Mouse (Mus musculus) retina, postnatal 1 day (tissue): Measurements from ENCODE around the gene Inpp5f.
A peak's percentile ranks its signal among the peaks of the same experiment; 100 is the strongest.
"Not testable (repeated sequence)": the region's sequence is repeated elsewhere in the genome, so short reads cannot be mapped to it uniquely, and the experiment has no call there.

Experiments used
- DNase-seq: peaks from one replicate; pipeline ENCODE4 v3.0.0-alpha.2; 2012

Gene Inpp5f

GRCm38 (mm10) chr7:128668831-128669230 lies 57.7 kb downstream of the Inpp5f start:
- DNase-seq: no peak

DNA sequence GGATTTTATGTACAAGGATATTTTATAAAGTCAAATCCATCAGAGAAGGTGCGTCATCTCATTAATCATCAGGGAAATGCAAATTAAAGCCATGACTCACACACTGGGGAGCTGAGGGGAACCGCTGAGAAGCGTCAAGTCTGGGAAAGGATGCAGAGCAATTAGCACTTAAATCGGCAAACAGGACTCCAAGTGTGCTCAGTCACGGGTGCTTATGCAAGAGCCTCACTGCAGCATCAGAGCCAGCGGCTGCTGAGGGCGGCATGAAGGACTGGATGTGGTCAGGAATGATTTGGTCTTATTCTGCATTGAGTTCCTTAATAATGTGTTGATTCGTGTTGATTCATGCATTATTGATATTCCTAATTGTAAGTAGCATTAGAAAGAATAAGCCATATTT lies 60.8 kb downstream of the Inpp5f start:
- peak; percentile 79 for DNase-seq

- DNase-seq: peak; percentile 87
These were observed 61.4 kb downstream of the Inpp5f start for GRCm38 (mm10) chr7:128672408-128673010.

- no peak for DNase-seq
These were observed 67.4 kb downstream of the Inpp5f start for GRCm38 (mm10) chr7:128678546-128678945.

DNA sequence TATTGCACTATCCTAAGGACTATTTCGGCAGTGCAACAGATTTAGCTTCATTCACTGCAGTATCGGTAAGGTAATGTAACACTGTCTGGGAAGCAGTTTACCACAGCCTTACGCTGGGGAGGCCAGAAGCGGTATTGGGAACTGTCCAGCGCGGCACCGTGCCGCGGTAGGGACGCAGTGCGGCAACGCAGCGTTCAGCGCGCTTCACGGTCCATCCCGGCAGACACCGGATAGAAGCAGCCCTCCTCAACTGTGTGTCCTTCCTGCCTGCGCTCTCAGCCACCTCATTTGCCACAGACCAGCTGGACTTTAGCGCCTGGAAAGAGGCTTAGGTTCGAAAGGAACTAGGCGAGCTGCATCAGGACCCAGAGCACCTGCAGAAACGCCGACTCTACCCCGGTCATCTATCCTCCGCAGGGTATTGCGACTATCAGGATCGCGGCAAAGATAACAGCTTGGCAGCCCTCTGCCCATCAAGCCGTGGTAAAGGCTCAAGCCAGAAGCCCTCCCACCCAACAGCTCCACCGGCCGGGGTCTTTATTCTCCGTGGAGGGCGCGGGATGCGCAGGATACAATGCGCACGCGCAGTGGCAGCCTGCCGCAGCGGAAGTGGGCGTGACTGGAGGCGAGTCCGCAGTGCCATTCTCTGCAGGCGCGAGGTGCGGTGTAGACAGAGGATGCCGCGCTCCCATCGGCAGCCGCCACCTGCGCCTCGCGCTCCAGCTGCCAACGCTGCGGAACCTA lies 76.9 kb downstream of the Inpp5f start:
- peak; percentile 90 for DNase-seq

GRCm38 (mm10) chr7:128689347-128689746 lies 78.2 kb downstream of the Inpp5f start:
- peak; percentile 22 for DNase-seq

- DNase-seq: peak; percentile 88
These were observed 78.9 kb downstream of the Inpp5f start for GRCm38 (mm10) chr7:128690070-128690469.

DNA sequence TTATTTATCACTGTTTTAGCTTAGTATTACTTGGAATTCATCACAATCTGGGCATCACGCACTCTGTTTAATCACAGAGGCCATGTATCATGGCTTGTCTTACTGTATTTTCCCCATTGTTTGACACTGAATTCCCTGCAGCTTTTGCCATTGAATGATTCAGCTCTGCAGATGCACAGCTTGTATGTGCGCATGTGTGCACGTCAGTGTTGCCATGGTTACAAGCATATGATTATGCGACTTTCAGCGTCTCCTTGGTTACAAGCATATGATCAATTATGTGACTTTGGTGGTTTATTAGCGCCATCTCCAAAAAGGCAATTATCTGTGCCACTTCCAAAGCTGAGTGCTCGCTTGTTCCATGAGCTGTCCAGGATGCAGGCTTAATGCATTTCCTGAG lies 79.7 kb downstream of the Inpp5f start:
- peak; percentile 62 for DNase-seq

DNA sequence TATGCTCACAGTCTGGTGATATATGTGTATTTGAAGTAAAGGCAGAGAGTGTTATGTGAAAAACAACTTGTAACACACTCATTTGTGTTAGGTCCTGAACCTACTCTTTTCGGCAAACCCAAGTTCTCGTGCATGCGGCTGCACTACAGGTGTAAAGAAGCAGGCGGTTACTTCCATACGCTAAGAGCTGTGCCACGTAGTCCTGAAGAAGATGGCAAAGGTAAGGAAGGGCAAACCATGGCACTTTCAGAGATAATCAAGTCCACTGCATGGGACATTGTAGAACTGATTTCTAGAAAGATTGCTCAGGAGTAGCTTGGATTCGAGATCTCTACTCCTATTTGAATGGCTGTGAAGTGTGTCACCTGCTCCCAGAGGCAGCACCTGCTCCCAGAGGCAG lies 81.0 kb downstream of the Inpp5f start:
- no peak for DNase-seq

GRCm38 (mm10) chr7:128694848-128695247 lies 83.7 kb downstream of the Inpp5f start:
- DNase-seq: no peak

GRCm38 (mm10) chr7:128699959-128700358 lies 88.8 kb downstream of the Inpp5f start:
- not testable (repeated sequence) for DNase-seq

DNA sequence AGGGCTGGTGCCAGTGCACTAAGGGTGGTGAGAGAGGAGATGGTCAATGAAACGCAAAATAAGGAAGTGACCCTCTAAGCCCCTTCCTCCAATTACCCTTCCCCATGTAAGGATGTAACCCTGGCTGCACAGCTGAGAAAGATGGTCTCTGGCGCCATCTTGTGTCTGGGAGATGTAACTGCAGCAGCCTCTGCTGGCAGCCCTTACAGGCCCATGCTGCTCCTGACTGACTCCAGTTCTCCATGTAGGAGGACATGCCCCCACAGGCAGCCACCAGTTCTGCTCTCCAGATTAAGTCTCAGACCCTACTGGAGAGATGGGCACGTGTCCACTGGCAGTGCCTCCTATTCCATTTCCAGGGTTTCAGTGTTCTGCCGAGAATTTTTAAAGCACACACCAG lies 94.6 kb downstream of the Inpp5f start:
- peak; percentile 78 for DNase-seq

DNA sequence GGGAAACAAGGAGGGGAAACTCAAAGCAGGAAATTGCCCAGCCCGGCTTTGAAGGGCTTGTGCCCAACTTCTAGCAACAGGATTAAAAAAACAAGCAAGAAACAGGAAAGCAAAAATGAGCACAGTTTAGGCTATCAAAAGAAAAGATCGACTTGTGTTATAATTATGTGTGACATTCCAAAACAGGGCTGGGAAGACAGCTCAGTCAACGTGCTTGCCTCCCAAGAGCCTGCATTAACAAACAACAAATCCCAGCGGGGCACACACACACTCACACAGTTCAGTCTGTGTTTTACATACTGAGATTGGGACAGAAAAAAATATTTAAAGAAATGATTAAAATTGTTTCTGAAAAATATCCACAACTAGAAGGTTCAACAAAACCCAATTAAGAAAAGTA lies 106.9 kb downstream of the Inpp5f start:
- no peak for DNase-seq

DNA sequence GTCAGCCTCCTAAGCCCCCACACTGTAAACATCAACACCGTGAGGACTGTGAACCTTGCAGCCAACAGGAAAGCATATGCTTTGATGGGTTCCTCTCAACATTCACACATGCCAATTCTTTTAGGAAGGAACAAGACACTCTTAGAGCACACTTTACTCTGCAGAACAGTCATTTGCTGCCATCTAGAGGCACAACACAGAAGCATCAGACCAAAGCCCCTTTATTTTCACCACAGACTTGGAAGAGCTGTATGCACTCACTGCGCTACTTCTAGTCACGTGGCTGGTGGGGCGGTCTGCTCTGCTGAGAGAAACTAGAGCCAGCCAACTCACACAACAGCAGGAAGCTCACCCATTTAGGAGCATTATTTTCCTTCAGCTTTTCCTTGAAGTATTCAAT lies 113.6 kb downstream of the Inpp5f start:
- DNase-seq: peak; percentile 81

DNA sequence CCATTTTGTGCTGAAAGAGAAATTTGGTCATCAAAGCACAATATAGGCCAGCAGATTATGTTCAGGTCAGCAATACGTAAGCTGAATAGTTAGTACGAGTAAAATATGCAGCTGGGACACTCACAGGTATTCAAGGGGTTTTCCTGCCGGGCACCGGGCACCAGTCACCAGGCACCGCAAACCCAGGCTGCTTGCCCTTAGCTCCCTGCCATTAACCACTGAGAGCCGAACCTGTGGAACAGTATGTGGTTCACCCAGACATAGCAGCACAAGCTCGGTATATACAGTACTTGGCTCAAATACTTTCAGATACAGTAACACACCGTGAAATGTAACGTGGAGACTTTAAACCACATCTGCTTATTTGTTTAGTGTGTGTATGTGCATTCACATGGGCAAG lies 114.1 kb downstream of the Inpp5f start:
- no peak for DNase-seq

DNA sequence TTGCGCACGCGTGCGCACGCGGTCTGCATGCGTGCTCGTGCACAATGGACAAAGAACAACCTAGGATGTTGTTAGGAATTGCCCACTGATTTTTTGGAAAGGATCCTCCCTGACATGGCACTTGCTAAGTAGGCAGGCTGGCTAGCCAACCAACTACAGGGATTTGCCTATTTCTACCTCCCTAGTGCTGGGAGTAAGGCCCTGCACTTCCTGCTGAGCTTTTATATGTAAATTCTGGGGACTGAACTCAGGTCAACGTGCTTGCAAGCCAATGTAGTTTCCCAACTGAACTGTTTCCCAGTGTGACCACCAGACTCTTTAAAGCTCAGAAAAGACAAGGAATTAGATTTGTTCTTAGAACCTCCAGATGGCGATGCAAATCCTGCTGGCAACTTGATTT lies 115.9 kb downstream of the Inpp5f start:
- no peak for DNase-seq

DNA sequence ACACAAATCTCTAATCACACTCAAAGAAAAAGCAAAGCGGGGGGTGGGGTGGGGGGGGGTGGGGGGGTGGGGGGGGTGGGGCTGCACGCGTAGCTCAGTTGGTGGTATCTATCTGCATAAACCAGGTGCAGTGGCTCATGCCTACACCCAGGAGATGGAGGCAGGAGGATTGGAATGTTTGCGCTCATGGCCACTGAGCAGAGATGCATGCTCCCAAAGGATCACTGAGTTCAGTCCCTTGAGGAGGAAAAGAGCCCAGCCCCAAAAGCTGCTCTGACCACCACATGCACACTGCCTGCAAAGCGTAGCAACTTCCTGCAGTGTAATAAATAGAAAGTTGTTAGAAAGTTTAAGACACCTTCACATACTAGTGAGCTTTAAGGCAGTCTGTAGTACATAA lies 116.6 kb downstream of the Inpp5f start:
- no peak for DNase-seq

GRCm38 (mm10) chr7:128728738-128729137 lies 117.6 kb downstream of the Inpp5f start:
- no peak for DNase-seq

- DNase-seq: no peak
These were observed 120.5 kb downstream of the Inpp5f start for GRCm38 (mm10) chr7:128731585-128731984.

DNA sequence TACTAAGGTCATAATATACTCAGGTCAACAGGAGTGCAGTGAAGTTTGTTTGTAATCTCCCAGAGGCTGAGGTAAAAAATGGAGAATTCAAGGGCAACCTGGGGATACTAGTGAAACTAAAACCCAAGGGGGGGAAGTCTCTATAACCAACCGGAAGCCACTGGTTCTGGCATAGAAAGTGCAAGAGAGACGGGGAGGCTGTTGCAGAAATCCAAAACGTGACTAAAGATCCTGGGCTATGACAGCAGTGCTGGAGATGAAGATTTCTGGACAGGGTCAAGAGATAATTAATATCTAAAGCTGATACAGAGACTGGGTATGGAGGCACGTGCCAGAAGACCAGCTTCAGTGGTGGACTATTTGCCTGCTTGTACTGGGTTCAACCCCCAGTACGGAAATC lies 126.9 kb downstream of the Inpp5f start:
- DNase-seq: no peak

GRCm38 (mm10) chr7:128739116-128739461 lies 128.0 kb downstream of the Inpp5f start:
- DNase-seq: no peak

DNA sequence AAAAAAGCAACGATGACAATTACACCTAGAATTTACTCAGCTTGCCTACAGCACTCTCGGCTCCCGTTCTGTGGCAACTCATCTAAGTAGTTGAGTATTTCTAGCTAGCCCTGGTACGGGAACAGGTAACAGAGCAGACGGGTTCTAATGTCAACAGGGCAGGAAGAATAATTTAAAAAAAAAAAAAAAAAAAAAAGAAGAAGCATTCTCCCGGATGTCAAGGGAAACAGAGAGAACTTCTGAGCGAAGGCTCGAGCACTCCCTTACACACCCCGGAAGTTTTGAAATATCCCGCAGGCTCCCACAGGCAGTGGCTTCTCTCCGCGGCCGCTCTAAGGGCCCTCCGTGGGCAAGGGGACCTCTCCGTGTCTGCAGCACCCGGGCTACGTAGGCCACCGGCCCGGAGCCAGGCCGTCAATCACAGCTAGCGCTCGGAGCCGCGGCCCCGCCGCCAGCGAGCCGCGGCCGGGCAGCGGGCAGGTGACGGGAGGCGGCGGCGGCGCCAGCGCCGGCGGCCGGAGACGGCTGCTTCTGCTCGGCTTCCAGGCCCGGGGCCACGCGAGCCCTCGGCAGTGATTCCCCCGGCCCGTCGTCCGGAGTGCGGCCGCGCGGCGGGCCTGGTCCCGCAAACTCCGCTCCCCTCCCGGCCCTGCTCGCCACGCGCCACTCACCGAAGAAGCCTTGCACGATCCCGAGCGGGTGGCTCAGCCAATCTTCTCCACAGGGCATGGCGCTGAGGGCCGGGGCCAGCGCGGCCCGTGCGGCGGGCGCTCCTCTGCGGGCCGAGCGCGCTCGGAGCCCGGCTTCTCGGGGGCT lies 128.5 kb downstream of the Inpp5f start:
- DNase-seq: peak; percentile 34

GRCm38 (mm10) chr7:128740334-128740733 lies 129.2 kb downstream of the Inpp5f start, which contains the start of gene Mcmbp:
Mcmbp (minus strand) TSS chr7:128740495.
- peak; percentile 97 for DNase-seq

GRCm38 (mm10) chr7:128743898-128744297 lies 132.8 kb downstream of the Inpp5f start:
- no peak for DNase-seq
